Mouse (Mus musculus) layer of hippocampus, postnatal 10 days (tissue): ENCODE results near the gene Dmrt3. TPM values are rescaled to one million over a fixed set of nuclear protein-coding genes. Genes with fewer than 3 reads are reported as not detected.
A peak's percentile ranks its signal among the peaks of the same experiment; 100 is the strongest.

ENCODE experiments used
- DNase-seq, 2 experiments: peaks; one replicate each; pipeline ENCODE4 v3.0.0; 2021; ENCODE audit warnings: low spot score in 2 of 2
- total RNA-seq, 2 experiments: library from RNA; stranded (reverse); gene quantifications; 2 replicates each; pipeline ENCODE4 v1.2.3; 2021

Dmrt3 gene
- total RNA-seq, 2 experiments from 2014 or later, result 1.7 to 2.2 TPM

GRCm38 (mm10) chr19:25615889-25616288, 5.8 kb downstream of the Dmrt3 start:
- DNase-seq, result no peak

DNA sequence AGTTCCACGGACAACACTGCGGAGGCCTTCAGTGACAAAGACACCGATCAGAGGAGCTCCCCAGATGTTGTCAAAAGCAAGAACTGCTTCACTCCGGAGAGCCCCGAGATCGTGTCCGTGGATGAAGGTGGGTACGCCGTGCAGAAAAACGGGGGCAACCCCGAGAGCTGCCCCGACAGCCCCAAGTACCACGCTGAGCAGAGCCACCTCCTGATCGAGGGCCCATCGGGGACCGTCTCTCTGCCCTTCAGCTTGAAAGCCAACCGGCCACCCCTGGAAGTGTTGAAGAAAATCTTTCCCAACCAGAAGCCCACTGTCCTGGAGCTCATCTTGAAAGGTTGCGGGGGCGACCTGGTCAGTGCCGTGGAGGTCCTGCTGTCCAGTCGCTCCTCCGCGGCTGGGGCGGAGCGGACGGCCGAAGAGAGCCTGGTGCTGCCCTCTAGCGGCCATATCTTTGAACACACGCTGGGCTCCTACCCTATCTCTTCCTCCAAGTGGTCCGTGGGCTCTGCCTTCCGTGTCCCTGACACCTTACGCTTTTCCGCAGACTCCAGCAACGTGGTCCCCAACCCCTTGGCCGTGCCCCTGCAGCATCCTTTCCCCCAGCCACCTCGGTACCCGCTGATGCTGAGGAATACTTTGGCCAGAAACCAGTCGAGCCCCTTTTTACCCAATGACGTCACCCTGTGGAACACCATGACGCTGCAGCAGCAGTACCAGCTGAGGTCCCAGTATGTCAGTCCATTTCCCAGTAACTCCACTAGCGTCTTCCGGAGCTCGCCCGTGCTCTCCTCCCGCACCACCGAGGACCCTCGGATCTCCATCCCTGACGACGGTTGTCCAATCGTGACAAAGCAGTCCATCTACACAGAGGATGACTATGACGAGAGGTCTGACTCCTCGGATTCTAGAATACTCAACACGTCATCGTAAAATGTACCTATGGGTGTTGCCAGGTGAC, 12.5 kb downstream of the Dmrt3 start:
- DNase-seq, result peak; percentile 78 to 84

GRCm38 (mm10) chr19:25628490-25628889, 18.4 kb downstream of the Dmrt3 start:
- peak; percentile 75 to 78 for DNase-seq

DNA sequence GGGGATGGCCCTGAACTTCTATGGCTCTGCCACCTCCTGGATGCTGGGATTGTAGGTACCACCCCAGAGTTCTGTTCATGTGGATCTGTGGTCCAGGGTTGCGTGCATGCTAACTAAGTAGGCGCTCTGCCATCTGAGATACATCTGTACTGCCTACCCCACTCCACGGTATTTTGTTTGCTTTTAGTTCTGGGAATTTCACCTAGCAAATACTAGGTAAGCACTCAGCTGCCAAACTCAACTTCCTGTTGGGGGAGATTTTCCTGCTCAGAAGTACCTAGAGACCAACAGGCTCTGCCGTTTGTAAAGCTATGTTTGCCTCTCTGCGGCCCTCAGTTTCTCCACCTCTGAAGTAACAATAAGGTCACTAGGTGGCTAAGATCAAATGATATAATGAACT, 25.0 kb downstream of the Dmrt3 start:
- no peak for DNase-seq

DNA sequence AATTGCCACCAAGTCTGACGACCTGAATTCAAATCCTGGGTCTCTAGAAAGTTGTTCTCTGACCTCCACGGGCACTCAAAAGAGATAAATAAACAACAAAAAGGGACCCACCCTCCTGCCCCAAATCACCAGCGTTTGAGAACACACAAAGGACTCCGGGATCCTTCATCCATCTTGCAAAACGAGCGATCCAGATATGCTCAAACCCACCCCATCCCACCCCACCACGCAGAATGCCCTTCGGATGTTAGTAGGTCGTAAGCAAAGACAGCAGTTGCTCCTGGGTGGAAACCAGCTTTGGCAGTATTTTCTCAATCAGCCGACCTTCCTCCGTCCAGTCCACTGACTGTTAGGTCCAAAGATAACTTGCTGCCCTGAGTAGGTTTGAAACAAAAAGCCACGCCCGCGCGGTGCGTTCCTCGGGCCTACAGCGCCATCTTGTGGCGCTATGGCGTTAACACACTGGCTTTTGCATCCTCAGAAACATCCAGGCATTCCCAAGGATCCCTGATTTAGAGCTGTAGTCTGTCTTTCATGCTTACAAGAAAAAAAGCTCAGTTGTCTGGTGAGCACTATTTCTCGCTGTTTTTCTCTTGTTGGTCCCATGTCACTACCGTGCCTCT, 25.6 kb downstream of the Dmrt3 start:
- peak; percentile 68 to 79 for DNase-seq

- no peak for DNase-seq
Observed at GRCm38 (mm10) chr19:25638766-25639361, 28.8 kb downstream of the Dmrt3 start.

GRCm38 (mm10) chr19:25641786-25642185, 31.7 kb downstream of the Dmrt3 start:
- DNase-seq, result no peak

- no peak for DNase-seq
Observed at GRCm38 (mm10) chr19:25647136-25647535, 37.0 kb downstream of the Dmrt3 start.

GRCm38 (mm10) chr19:25648701-25649100, 38.6 kb downstream of the Dmrt3 start:
- DNase-seq, result no peak

GRCm38 (mm10) chr19:25650474-25650873, 40.4 kb downstream of the Dmrt3 start:
- no peak for DNase-seq

GRCm38 (mm10) chr19:25652560-25652959, 42.5 kb downstream of the Dmrt3 start:
- no peak for DNase-seq

DNA sequence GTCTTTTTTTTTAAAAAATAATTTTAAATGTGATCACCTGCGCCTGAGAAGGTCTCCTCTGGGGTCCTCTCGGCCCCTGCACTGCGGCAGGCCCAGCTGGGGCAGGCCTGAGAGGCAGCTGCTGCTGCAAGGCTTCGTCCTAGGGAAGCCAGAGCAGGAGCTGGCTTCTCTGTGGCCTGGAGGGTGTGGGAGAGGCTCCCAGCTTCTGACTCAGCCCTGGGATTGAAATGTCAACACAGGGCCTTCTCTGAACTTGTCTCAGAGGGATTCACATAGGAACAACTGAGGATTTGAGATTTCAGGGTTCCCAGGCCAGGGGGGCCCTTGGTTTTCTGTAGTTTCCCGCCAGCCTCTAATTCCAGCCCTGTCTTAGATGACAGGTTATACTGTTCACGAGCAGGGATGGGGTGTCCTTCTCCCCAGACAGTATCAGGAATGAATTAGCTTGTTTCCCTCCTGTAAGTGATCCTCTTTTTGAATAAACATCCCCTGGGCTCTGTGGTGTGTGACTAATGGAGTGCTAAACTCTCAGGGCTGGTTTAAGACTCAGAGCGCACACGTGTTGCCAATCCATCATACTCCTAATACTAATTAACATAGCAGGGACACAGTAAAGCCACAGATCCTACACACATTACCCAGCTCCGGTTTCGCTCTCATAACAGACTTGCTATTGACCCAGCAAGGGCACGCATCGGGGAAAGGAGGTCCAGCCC, 44.1 kb downstream of the Dmrt3 start:
- DNase-seq, result no peak

DNA sequence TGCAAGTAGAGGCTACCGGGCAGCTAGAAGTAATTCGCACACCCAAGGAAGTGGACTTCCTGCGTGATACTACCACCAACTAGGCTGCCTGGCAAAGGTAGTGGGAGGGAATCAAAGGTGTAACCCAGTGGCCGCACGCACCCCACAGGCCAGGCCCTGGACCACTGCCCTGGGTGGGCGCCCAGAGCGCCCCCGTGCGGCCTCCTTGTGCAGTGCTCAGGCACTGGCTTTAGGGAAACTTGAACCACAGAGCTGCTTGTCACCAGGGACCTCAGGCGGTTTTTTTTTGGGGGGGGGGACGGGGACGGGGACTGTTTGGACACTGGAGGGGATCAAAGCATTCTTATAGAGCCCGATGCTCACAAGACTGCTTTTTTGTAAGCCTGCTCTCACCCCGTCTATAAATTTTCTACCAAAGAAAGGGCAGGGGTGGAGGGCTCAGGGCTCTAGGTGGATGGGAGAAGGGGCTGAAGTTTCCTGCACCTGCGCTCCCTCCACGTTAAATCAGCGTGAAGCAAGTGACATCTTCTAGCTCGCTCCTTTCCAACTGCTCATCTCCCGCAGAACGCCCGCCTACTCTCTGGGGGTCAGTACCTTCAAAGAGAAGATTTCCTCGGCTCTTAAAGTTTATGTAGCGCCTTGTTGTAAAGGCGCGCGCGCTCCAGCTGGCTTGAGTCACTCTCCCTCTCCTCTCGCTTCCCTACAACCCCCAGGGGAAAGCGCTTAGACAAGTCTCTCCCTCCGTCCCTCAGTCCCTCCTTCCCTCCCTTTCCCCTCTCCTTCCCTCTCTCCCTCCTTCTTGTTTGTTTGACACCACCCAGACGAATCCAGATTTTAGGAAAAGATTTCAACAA, 55.6 kb downstream of the Dmrt3 start:
- DNase-seq, result no peak

- DNase-seq, result no peak
Observed at GRCm38 (mm10) chr19:25667836-25668235, 57.7 kb downstream of the Dmrt3 start.

DNA sequence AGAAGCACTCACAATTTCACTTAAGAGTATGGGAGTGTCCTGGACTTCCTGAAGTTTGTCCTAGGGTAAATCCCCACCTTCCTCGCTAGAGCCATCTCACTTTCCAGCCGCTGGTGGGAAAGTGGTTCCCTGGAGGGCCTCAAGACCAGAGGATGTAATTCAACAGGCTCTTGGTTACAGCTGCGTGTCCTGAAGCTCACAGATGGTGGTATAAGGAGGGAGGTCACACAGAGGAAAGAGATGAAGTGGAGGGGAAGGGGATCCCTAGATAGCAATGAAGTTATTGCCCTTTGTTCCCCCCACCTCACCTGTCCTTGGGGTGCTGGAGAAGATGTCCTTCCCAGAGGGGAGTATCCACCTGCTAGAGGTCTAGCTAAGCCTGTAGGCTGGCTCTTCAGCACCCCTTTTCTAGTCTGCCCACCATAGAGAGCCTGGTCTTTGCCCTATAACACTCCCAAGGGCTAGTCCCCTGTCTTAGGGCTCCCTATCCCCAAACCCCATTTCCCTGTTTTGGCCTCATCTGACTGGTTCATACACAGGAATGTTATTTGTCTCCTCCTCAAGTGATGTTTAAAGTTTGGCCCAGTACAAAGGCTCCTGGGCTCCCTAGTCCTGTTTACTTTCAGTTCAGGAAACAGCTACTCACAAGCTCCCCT, 59.6 kb downstream of the Dmrt3 start:
- no peak for DNase-seq

DNA sequence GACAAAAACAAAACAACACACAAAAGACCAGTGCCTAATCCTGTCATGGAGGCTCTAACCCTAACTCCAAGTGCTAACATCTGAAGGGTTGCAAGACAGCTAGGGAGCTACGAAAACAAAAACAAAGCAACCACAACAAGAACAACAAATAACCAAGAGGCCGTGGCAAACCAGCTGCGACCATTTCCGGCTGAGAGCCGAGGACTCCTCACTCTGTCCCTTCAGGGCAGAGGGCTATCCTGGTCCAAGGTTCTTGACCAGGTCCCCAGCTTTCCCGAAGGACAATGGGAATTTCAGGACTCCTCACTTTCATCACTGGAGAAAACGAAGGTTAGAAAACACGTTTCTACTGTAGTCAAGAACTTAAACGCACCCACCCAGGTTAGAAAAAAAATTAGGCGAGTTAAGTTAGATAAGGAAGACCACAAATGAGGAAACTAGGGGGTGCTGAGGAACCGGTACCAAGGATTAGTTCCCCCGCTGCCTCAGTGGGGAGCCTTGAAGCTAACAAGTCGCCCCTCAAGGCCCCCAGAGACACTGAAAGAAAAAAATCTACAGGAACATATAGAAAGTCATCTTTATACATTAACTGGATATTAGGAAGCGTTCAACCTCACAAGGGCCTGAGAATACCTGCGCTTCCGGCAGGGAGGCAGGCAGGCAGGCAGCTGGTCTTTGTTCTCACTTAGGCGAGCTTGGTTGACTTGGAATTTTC, 60.6 kb downstream of the Dmrt3 start:
- no peak for DNase-seq

DNA sequence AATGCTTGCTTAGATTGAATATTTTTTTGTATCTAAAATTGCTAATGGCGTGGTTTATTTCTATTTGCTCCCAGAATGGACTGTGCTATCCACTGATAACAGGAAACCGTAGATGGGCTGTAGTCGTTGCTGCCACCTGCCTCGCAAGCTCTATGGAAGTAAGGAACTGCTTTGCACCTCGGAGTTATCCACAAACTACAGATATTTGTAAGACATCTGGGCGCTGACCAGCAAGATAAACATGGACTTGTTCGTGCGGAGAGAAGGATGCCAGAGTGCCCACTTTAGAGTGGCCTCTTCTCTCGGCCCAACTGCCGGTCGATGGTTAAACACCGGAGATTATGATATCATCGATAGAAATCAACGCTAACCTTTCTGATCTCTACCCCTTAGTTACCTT, 61.6 kb downstream of the Dmrt3 start:
- peak in 1 of 2 experiments; percentile 17 for DNase-seq

DNA sequence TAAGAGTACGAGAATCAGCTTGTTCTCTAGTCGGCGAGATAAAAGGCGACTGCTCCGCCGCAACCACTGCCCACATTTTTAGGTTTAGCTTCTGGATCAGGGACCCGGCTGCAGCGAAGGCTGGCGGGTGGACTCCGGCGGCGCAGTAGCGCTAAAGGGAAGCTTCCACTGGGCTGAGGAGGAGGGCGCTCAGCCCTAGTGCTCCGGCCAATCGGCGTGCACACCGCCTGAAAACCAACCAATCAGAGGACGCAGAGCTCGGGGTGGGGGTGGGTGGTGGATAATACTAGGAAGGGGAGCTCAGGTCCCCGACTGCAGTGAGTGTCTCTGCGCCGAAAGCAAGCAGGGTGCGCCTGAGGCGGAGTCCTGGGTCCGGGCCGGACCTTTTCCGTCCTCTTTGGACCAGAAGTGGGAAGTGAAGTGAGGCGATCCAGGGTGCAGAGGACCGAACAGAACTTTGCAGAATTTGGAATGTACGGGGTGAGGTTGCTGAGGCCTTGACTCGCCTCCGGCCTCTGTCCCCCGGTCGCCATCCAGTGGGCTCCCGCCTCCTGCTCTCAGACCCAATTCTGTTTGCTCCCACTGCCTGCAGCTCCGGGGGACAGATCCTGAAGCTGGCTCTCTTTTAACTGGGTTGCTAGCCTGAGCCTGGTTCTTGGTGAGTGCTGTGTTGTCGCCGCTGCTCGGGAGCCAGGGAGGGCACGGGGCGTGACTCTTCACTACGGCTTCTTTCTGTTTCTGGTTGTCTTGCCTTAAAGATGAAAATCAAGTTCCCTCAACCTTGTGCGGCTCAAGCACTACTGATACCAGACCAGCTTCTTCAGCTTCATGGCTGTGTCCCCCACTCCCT, 62.2 kb downstream of the Dmrt3 start, which contains the start of gene Dmrt2:
Gene Dmrt2 (plus strand): TSS at position 311 of the 850 bp plus-strand sequence.
- peak; percentile 40 to 68 for DNase-seq
